8 mouse cellular contexts compared by ENCODE assay signal in the genomic region with DNA sequence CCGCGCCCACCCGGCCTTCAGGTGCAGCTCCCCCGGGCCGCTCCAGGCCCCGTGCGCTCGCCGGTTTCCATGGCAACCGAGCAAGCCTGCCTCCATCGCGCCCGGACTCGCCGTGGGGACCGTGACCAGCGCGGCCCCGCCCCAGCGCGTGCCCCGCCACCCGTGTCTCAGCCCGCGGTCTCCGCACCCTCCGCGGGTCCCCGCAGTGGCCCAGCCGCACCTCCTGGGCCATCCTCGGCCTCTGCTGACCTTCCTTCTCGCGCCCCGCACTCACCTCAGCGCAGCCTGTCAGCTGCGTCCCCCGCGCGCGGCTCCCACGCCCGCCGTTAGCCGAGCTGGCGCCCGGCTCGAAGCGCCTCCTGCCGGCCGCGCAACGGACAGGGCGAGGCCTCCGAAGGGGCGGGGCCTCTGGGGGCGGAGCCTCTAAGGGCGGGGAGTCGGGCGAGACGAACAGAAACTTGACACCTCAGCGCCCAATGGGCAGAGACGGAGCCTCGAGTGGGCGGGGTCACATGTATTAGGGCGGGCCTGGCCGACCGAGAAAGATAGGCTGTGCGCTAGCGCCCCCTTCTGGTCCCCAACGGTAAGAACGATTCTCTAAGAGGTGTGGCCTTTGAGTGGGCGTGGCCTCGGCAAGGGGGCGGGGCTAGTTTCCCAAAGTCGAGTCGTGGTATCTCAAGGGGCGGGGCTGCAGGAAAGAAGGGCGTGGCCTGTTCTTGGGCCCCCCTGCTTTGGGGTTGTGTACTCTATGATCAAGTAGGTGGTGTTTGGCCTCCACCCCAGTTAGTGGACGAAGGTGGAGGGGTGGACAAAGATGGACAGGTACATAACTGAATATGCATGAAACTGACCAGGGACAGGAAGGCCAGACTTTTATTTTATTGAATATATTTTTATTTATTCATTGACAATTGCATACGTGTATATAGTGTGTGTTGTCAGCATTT. TPM values are rescaled to one million over a fixed set of nuclear protein-coding genes. Genes with fewer than 3 reads are reported as not detected.
A peak's percentile ranks its signal among the peaks of the same experiment; 100 is the strongest.
DNase-seq lines count a peak whose midpoint lies in the region; ATAC-seq and TF ChIP-seq lines count a peak whose summit lies in the region.

TSS of gene Radil (minus strand) at position 393 of the 947 bp plus-strand sequence.

- no peaks in the 10 kb centered on the region for H3K79me2 ChIP-seq in heart, adult 2 months (replicated peaks; ENCODE audit: control insufficient read depth, insufficient read depth, low read length)

- H3K4me3 ChIP-seq in bone marrow macrophage, adult 2 months (ENCODE audit: insufficient read depth, low read length) = peak within 1 kb of the TSS; percentile 54
- peak within 1 kb of the TSS; percentile 53 for H3K4me3 ChIP-seq in embryonic facial prominence, embryonic 15.5 days (replicated peaks)
- peak within 1 kb of the TSS; percentile 63 for H3K4me3 ChIP-seq in heart, adult 2 months
- peak within 1 kb of the TSS; percentile 59 for H3K4me3 ChIP-seq in limb, embryonic 12.5 days (replicated peaks)
- H3K4me3 ChIP-seq in midbrain, embryonic 15.5 days = peak within 1 kb of the TSS; percentile 55
- peak within 1 kb of the TSS; percentile 38; the same call in 1 of the 2 replicates for H3K4me3 ChIP-seq in spleen, adult 2 months (ENCODE audit: extremely low read depth, insufficient read depth, insufficient read length)

- intact Hi-C loops in heart, adult 2 months (cut with DNase I) = loop anchor here (1.0 kb wide), 2 partner anchors 49 to 72 kb away; no protein-coding TSS in a partner anchor

- peak; percentile 55 for TF ChIP-seq CTCF in bone marrow macrophage, adult 2 months (IDR thresholded peaks at IDR 0.05; ENCODE audit: low read depth, low read length)
- TF ChIP-seq CTCF in heart, adult 2 months (IDR thresholded peaks at IDR 0.05) = peak; percentile 97; the same call in 1 of the 2 replicates
- TF ChIP-seq CTCF in spleen, adult 2 months (IDR thresholded peaks at IDR 0.05; ENCODE audit: extremely low read depth, insufficient read depth, insufficient read length, insufficient replicate concordance) = 0 out of 2 replicates have a peak, but pooled peaks have one; percentile 10

- peak; percentile 87 for ATAC-seq in embryonic facial prominence, embryonic 15.5 days (ENCODE audit: insufficient number of reproducible peaks, low FRiP score, low TSS enrichment, low read depth)
- ATAC-seq in limb, embryonic 12.5 days (ENCODE audit: insufficient number of reproducible peaks, insufficient read depth, low FRiP score, low TSS enrichment, low read depth) = peak; percentile 80
- peak; percentile 91 for ATAC-seq in midbrain, embryonic 15.5 days (replicated peaks)

- no peak for TF ChIP-seq EP300 in heart, adult 2 months (IDR thresholded peaks at IDR 0.05; ENCODE audit: insufficient read depth, low read depth, low read length)

- H3K27me3 ChIP-seq in embryonic facial prominence, embryonic 15.5 days = no peaks in the 10 kb centered on the region
- H3K27me3 ChIP-seq in heart, adult 2 months (ENCODE audit: control insufficient read depth, insufficient read depth, low read length) = no peaks in the 10 kb centered on the region
- H3K27me3 ChIP-seq in limb, embryonic 12.5 days = peaks cover 12% of the 10 kb centered on the region
- no peaks in the 10 kb centered on the region for H3K27me3 ChIP-seq in midbrain, embryonic 15.5 days (replicated peaks)
- peaks cover 8% of the 10 kb centered on the region for H3K27me3 ChIP-seq in spleen, adult 2 months (ENCODE audit: control insufficient read depth, insufficient read depth, low read length)

- no peaks in the 10 kb centered on the region for H3K4me1 ChIP-seq in bone marrow macrophage, adult 2 months (ENCODE audit: control insufficient read depth, insufficient read depth, low read length)
- H3K4me1 ChIP-seq in embryonic facial prominence, embryonic 15.5 days = peaks cover 33% of the 10 kb centered on the region
- no peaks in the 10 kb centered on the region for H3K4me1 ChIP-seq in heart, adult 2 months (ENCODE audit: control insufficient read depth, insufficient read depth, low read length)
- peaks cover 22% of the 10 kb centered on the region for H3K4me1 ChIP-seq in limb, embryonic 12.5 days (replicated peaks)
- peaks cover 13% of the 10 kb centered on the region for H3K4me1 ChIP-seq in midbrain, embryonic 15.5 days
- H3K4me1 ChIP-seq in spleen, adult 2 months (ENCODE audit: control insufficient read depth, insufficient read depth, insufficient read length) = peaks cover 4% of the 10 kb centered on the region; the same call in 1 of the 2 replicates

- peak within 1 kb of the TSS; percentile 39 for H3K9ac ChIP-seq in embryonic facial prominence, embryonic 15.5 days
- H3K9ac ChIP-seq in heart, adult 2 months (ENCODE audit: low read depth, low read length) = peak within 1 kb of the TSS; percentile 75
- H3K9ac ChIP-seq in limb, embryonic 12.5 days (replicated peaks) = peak within 1 kb of the TSS; percentile 57
- peak within 1 kb of the TSS; percentile 57 for H3K9ac ChIP-seq in midbrain, embryonic 15.5 days

- H3K27ac ChIP-seq in bone marrow macrophage, adult 2 months (ENCODE audit: insufficient read depth, low read depth, low read length) = no peak within 1 kb of the TSS
- H3K27ac ChIP-seq in embryonic facial prominence, embryonic 15.5 days (replicated peaks) = peak within 1 kb of the TSS; percentile 70
- H3K27ac ChIP-seq in heart, adult 2 months = peak within 1 kb of the TSS; percentile 47
- peak within 1 kb of the TSS; percentile 60; the same call in 1 of the 2 replicates for H3K27ac ChIP-seq in limb, embryonic 12.5 days
- H3K27ac ChIP-seq in midbrain, embryonic 15.5 days = peak within 1 kb of the TSS; percentile 77
- H3K27ac ChIP-seq in spleen, adult 2 months (ENCODE audit: insufficient read depth, low read length) = no peak within 1 kb of the TSS

- no peaks in the 10 kb centered on the region for H3K9me3 ChIP-seq in embryonic facial prominence, embryonic 15.5 days (replicated peaks)
- no peaks in the 10 kb centered on the region for H3K9me3 ChIP-seq in limb, embryonic 12.5 days
- no peaks in the 10 kb centered on the region for H3K9me3 ChIP-seq in midbrain, embryonic 15.5 days

- peak; percentile 99 for DNase-seq in 3T3-L1 (ENCODE audit: low read depth, low spot score)
- DNase-seq in heart, adult 2 months = peak; percentile 92 to 94
- peak; percentile 87 to 88 for DNase-seq in kidney, adult 8-10 months
- DNase-seq in spleen, adult 2 months (ENCODE audit: low read depth in 1 of 2, low spot score in 2 of 2) = peak in 1 of 2 experiments; percentile 30

- TF ChIP-seq POLR2A in bone marrow macrophage, adult 2 months (IDR thresholded peaks at IDR 0.05; ENCODE audit: borderline replicate concordance, low read depth, low read length) = no peak
- TF ChIP-seq POLR2A in heart, adult 2 months (IDR thresholded peaks at IDR 0.05; ENCODE audit: insufficient read depth, low read depth, low read length) = no peak
- TF ChIP-seq POLR2A in spleen, adult 2 months (IDR thresholded peaks at IDR 0.05; ENCODE audit: low read depth, low read length) = no peak

- 2% methylated on average over 80 of the region's 80 CpGs for WGBS in embryonic facial prominence, embryonic 15.5 days
- 3% methylated on average over 79 of the region's 80 CpGs for WGBS in heart, adult 2 months
- WGBS in limb, embryonic 12.5 days = 3% methylated on average over 79 of the region's 80 CpGs
- 2% methylated on average over 78 of the region's 80 CpGs for WGBS in midbrain, embryonic 15.5 days
- 5% methylated on average over 79 of the region's 80 CpGs for WGBS in spleen, adult 2 months

- peak within 1 kb of the TSS; percentile 98 for H3K4me2 ChIP-seq in embryonic facial prominence, embryonic 15.5 days (replicated peaks)
- H3K4me2 ChIP-seq in limb, embryonic 12.5 days = peak within 1 kb of the TSS; percentile 99
- peak within 1 kb of the TSS; percentile 91 for H3K4me2 ChIP-seq in midbrain, embryonic 15.5 days

- no peaks in the 10 kb centered on the region for H3K36me3 ChIP-seq in embryonic facial prominence, embryonic 15.5 days
- no peaks in the 10 kb centered on the region for H3K36me3 ChIP-seq in heart, adult 2 months (ENCODE audit: control insufficient read depth, insufficient read depth, low read length)
- no peaks in the 10 kb centered on the region for H3K36me3 ChIP-seq in limb, embryonic 12.5 days
- H3K36me3 ChIP-seq in midbrain, embryonic 15.5 days (replicated peaks) = no peaks in the 10 kb centered on the region
- no peaks in the 10 kb centered on the region for H3K36me3 ChIP-seq in spleen, adult 2 months (ENCODE audit: control insufficient read depth, insufficient read depth, low read length)

RNA-seq across cellular contexts. Expression of gene Radil, which starts in this region (rescaled TPM):
- polyA plus RNA-seq in bone marrow macrophage, adult 2 months (2012; ENCODE audit: insufficient read depth, insufficient read length, missing spikeins) = not detected in 2 replicates
- 6.9 and 7.9 TPM in 2 replicates for polyA plus RNA-seq in embryonic facial prominence, embryonic 15.5 days (2015; fragmentation: Nextera tagmentation; extraction: Ambion mirVana)
- 1 to 10 TPM; 1.7 to 2.3 TPM for total RNA-seq in heart, adult 2 months (2021)
- polyA plus RNA-seq in heart, adult 2 months (2012; rRNA removed) = 2.2 and 3.3 TPM in 2 replicates
- 2.8 and 4.4 TPM in 2 replicates for polyA plus RNA-seq in limb, embryonic 12.5 days (2016; fragmentation: Nextera tagmentation; extraction: Ambion mirVana)
- polyA plus RNA-seq in midbrain, embryonic 15.5 days (2015; fragmentation: Nextera tagmentation; extraction: Ambion mirVana) = 24.8 and 27.6 TPM in 2 replicates
- polyA plus RNA-seq in spleen, adult 2 months (2012; rRNA removed) = 0.25 and 0.45 TPM in 2 replicates

Comparison
In these comparisons a context has a peak if more than half of its experiments do, and no peak if none do; other contexts are left out.
1. H3K27ac ChIP-seq: peak in embryonic facial prominence, embryonic 15.5 days (single experiment), heart, adult 2 months (single experiment), limb, embryonic 12.5 days (single experiment) and midbrain, embryonic 15.5 days (single experiment); none in bone marrow macrophage, adult 2 months (single experiment) and spleen, adult 2 months (single experiment).
2. CTCF ChIP-seq: peak in every context shown above with its lines; median percentile 97 in heart, adult 2 months; 55 in bone marrow macrophage, adult 2 months; 10 in spleen, adult 2 months.
3. Peak in every context shown above with its lines, with median percentiles within 50 percentile points of each other: H3K4me3 ChIP-seq, ATAC-seq, H3K4me2 ChIP-seq and H3K9ac ChIP-seq.